Comparison of ENCODE assay signal across 9 mouse cellular contexts in the genomic region with DNA sequence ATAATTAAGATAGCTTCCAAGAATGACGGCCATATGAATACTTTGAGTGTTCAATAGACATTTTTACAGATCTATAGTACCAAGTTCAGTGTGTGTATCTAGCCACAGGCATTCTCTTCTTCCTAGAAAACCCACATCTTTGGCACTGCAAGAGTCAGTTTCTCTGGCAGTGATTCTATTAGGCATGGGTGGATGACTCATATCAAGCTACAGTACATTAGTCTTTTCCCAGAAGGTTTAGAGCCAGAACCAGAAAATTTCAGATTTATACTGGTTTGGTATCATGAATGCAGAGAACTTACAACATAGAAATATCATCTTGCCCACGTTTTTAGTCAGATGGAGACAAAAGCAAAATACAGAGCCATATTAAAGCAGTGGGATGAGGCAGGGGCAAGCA.
"Had no signal": no experiment of that assay in that cellular context is flagged by ENCODE, and none has a peak within 500 bp of the region (broad histone marks: within the 10 kb centered on the region; RNA-seq: fewer than 3 reads in every experiment).

No protein-coding gene starts in this region.

- DNase-seq: kidney, adult 11 months; kidney, adult 9 months; kidney, postnatal 4 days; liver; liver, embryonic 13.5 days; liver, postnatal 0 days; lung, postnatal 14 days; right cerebral cortex, postnatal 4 days; thymus, postnatal 4 days had no signal
